Mouse (Mus musculus) embryonic fibroblast, embryonic 13.5 days (primary cell): Measurements from ENCODE around the gene Rassf3. TPM values are rescaled to one million over a fixed set of nuclear protein-coding genes. Genes with fewer than 3 reads are reported as not detected.

Experiments
- H3K27ac ChIP-seq: 2 replicates; pipeline ENCODE4 v1.5.1; 2012; ENCODE audit warnings: low read length, control low read depth, inconsistent platforms; ENCODE audit not compliant: insufficient read depth
- H3K4me1 ChIP-seq: 2 replicates; pipeline ENCODE4 v1.6.1; 2011; ENCODE audit warnings: low read length; ENCODE audit not compliant: control insufficient read depth, insufficient read depth
- H3K4me3 ChIP-seq: 2 replicates; pipeline ENCODE4 v1.5.1; 2011; ENCODE audit warnings: mild to moderate bottlenecking, control low read depth, low read length; ENCODE audit not compliant: insufficient read depth
- CTCF ChIP-seq: IDR thresholded peaks from 2 replicates; pipeline ENCODE4 v1.5.1; 2011; ENCODE audit warnings: mild to moderate bottlenecking, control low read depth, low read length, moderate library complexity, borderline replicate concordance; ENCODE audit not compliant: insufficient read depth
- POLR2A ChIP-seq: IDR thresholded peaks from 2 replicates; pipeline ENCODE4 v1.6.1; 2011; ENCODE audit warnings: low read depth, mild to moderate bottlenecking, control low read depth, low read length, moderate library complexity
- polyA plus RNA-seq: library from polyadenylated mRNA; stranded (reverse); fragments of >200 nt; gene quantifications from 2 replicates; pipeline ENCODE4 v1.2.4, GENCODE M21; 2011; ENCODE audit warnings: low read depth; ENCODE audit not compliant: missing spikeins, insufficient read length

Rassf3 gene
- polyA plus RNA-seq, 1 experiment, result 18.0 TPM

GRCm38 (mm10) chr10:121432635-121433280 lies 43.4 kb downstream of the Rassf3 start:
- Histone ChIP-seq H3K4me1 (peaks cover 24% of the 10 kb centered on the region), H3K4me3 (no peak overlapping the region), H3K27ac (no peak overlapping the region)
- TF ChIP-seq CTCF (no peak), POLR2A (no peak)

- no peak overlapping the region for H3K4me3 ChIP-seq
- no peak overlapping the region for H3K27ac ChIP-seq
- TF ChIP-seq POLR2A (no peak), CTCF (no peak)
- H3K4me1 ChIP-seq, result peaks cover 23% of the 10 kb centered on the region
Observed at GRCm38 (mm10) chr10:121432041-121432634, 44.0 kb downstream of the Rassf3 start.

- Histone ChIP-seq H3K4me3 (no peak overlapping the region), H3K4me1 (peaks cover 12% of the 10 kb centered on the region; the same call in 1 of the 2 replicates), H3K27ac (no peak overlapping the region)
- TF ChIP-seq POLR2A (no peak), CTCF (no peak)
Observed at GRCm38 (mm10) chr10:121430764-121431540, 45.2 kb downstream of the Rassf3 start.

- Histone ChIP-seq H3K4me3 (no peak overlapping the region), H3K4me1 (peaks cover 9% of the 10 kb centered on the region; the same call in 1 of the 2 replicates), H3K27ac (peak overlapping the region; percentile 67)
- TF ChIP-seq POLR2A (no peak), CTCF (no peak)
Observed at GRCm38 (mm10) chr10:121429981-121430682, 46.0 kb downstream of the Rassf3 start.

- Histone ChIP-seq H3K27ac (peak overlapping the region; percentile 67), H3K4me1 (peaks cover 9% of the 10 kb centered on the region; the same call in 1 of the 2 replicates), H3K4me3 (no peak overlapping the region)
- TF ChIP-seq CTCF (no peak), POLR2A (no peak)
Observed at GRCm38 (mm10) chr10:121429581-121429980, 46.6 kb downstream of the Rassf3 start.

GRCm38 (mm10) chr10:121429089-121429488 lies 47.1 kb downstream of the Rassf3 start:
- Histone ChIP-seq H3K27ac (peak overlapping the region; percentile 67), H3K4me3 (no peak overlapping the region), H3K4me1 (peaks cover 9% of the 10 kb centered on the region; the same call in 1 of the 2 replicates)
- no peak for TF ChIP-seq CTCF
- no peak for TF ChIP-seq POLR2A

- Histone ChIP-seq H3K27ac (no peak overlapping the region), H3K4me3 (no peak overlapping the region), H3K4me1 (peaks cover 9% of the 10 kb centered on the region; the same call in 1 of the 2 replicates)
- TF ChIP-seq POLR2A, result no peak
- no peak for TF ChIP-seq CTCF
Observed at GRCm38 (mm10) chr10:121428011-121428711, 48.0 kb downstream of the Rassf3 start.

- no peak overlapping the region for H3K27ac ChIP-seq
- peak; percentile 44; the same call in 1 of the 2 replicates for TF ChIP-seq CTCF
- no peak for TF ChIP-seq POLR2A
- no peak overlapping the region for H3K4me3 ChIP-seq
- peaks cover 9% of the 10 kb centered on the region; the same call in 1 of the 2 replicates for H3K4me1 ChIP-seq
Observed at GRCm38 (mm10) chr10:121427136-121427535, 49.0 kb downstream of the Rassf3 start.

GRCm38 (mm10) chr10:121426458-121427070 lies 49.6 kb downstream of the Rassf3 start:
- no peak overlapping the region for H3K4me3 ChIP-seq
- peaks cover 9% of the 10 kb centered on the region; the same call in 1 of the 2 replicates for H3K4me1 ChIP-seq
- TF ChIP-seq POLR2A (no peak), CTCF (no peak)
- no peak overlapping the region for H3K27ac ChIP-seq
